Mouse (Mus musculus) thymus, postnatal 4 days (tissue): ENCODE data around the gene Rpusd2.
A peak's percentile ranks its signal among the peaks of the same experiment; 100 is the strongest.

ENCODE experiments used
- DNase-seq: peaks from one replicate; pipeline ENCODE4 v3.0.0; 2021

The Rpusd2 gene

DNA sequence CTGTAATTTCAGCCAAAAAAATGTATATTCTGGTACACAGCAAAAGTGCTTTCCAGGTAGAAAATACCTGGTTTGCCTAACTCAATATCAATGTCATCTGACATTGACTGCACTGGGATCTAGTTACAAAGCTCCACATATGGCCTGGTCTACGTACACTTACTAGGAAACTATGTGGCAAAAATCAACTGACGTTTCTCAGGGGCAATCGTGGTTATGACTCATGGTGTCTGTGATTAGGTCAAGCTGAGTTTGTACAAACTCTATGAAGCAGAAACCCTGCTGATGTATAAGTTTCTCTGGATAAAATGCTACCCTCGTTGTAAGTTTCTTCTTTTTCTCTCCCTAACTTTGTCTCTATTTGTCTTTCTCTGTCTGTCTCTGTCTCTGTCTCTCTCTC, 2.4 kb upstream of the Rpusd2 start:
- no peak for DNase-seq

GRCm38 (mm10) chr2:119035397-119035745, 781 bp downstream of the Rpusd2 start:
- DNase-seq, result no peak

- DNase-seq, result peak; percentile 62
Measured at GRCm38 (mm10) chr2:119040882-119041281, 6.3 kb downstream of the Rpusd2 start.

DNA sequence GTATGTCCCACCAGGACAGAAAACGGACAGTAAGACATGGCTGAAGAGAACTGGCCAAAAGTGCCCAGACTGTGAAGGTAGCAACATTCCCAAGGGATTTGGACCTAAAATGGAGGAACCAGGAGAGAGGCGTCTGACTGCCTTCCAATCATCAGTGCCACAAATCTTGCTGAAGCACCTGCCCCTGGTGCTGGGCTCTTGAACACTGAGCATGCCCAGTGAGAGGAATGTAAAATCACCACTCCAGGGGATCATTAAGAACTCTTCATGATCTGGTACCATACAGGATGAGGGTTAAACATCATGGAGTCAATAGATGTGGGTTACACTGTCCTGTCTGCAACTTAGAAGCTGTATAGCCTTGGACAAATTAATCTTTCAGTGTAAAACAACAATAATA, 10.6 kb downstream of the Rpusd2 start:
- DNase-seq, result no peak

DNA sequence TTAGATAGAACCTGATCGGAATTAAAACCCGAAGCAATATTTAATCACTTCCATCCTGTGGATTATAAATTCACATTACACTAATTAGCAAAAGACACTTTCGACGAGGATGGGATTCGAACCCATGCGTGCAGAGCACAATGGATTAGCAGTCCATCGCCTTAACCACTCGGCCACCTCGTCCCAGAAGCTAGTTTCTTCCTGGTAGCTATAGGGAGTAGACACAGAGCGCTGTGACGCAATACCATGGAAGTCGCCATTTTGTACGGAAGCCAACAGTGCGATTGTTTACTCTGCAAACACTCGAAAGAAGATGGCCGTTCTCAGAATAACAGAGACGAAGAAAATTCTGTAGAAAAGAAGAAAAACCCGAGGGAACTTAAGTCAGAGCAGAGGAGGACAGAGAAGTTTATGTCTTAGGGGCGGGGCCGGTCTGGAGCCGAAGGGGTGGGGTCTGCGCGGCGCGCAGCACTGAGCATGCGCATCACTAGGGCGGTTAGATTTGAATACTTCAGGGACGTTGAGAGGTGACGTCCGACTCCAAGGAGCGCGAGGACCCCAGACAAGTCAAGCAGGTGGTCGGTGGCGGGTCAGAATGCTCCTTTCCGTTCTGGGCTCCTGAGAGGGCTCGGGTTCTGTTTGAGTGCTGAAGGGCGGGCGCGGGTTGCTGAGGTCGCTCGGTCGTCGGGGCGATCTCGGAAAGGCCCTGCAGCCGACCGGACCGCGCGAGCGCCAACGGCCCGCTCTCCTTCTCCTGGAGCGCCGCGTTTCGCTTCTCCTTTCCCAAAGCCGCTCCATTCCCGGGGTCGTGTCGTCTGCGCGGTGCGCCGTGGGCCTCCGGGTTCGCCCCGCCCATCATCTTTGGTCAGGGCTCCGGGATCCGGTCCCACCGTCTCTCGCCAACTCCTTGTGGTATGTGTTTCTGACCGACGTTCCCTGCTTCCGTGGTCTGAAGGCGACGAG, 12.3 kb downstream of the Rpusd2 start, which contains the start of gene Knl1:
TSS of gene Knl1 (plus strand) at position 471 of the 963 bp plus-strand sequence.
- peak; percentile 94 for DNase-seq

DNA sequence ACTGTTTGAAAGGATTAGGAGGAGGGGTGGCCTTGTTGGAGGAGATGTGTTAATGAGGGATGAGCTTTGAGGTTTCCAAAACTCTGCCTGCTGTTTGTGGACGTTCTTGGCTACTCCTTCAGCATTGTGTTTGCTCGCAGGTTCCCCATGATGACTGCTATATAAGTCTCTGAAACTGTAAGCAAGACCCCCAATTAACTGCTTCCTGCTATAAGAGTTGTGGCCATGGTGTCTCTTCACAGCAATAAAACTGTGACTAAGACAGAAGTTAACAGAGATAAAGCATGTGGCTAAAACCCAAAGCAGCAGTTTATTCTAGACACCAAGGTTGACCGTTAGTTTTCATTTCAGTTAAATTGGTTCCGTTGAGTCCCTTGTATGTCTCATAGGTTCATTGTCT, 13.3 kb downstream of the Rpusd2 start:
- no peak for DNase-seq

DNA sequence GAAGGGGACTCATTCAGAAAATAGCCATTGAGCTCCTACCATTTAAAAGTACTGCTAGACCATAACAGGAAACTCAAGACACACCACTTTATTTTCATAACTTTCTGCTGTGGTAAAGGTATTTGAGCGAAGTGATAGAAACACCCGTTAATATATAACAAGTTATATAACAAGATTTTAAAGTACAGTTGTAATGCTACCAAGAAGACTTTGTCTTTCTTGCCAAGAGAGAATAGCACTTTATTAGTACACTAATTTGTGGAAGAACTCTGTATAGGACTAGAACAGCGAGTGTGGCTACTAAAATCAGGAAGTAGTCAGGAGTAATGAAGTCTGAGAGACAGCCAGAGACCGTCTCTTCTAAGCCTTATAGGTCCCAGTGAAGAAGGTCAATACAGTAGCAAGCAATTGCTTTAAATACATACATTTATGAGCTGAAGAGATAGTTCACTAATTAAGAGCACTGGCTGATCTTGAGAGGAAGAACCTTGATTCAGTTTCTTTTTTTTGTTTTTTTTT, 15.6 kb downstream of the Rpusd2 start:
- no peak for DNase-seq

GRCm38 (mm10) chr2:119060139-119060538, 25.5 kb downstream of the Rpusd2 start:
- DNase-seq, result no peak

- no peak for DNase-seq
Measured at GRCm38 (mm10) chr2:119072397-119072796, 37.8 kb downstream of the Rpusd2 start.

- no peak for DNase-seq
Measured at GRCm38 (mm10) chr2:119086156-119086555, 51.6 kb downstream of the Rpusd2 start.
